Mouse (Mus musculus) heart, embryonic 10.5 days (tissue): Measurements from ENCODE around the gene Rai14. TPM values are rescaled to one million over a fixed set of nuclear protein-coding genes. Genes with fewer than 3 reads are reported as not detected.
"Not testable (repeated sequence)": the region's sequence is repeated elsewhere in the genome, so short reads cannot be mapped to it uniquely, and the experiment has no call there.

Source experiments
- DNase-seq: peaks from one replicate; pipeline ENCODE4 v3.0.0-alpha.2; 2017; ENCODE audit warnings: low spot score
- H3K27ac ChIP-seq: fragments of 300-500 bp; sonication (generic); 2 replicates; pipeline ENCODE4 v1.5.1; 2016; ENCODE audit warnings: mild to moderate bottlenecking
- H3K27me3 ChIP-seq: fragments of 300-500 bp; sonication (generic); 2 replicates; pipeline ENCODE4 v1.6.1; 2016; ENCODE audit warnings: mild to moderate bottlenecking; ENCODE audit not compliant: poor library complexity, insufficient read depth, severe bottlenecking
- H3K36me3 ChIP-seq: fragments of 300-500 bp; sonication (generic); 2 replicates; pipeline ENCODE4 v1.6.1; 2016; ENCODE audit warnings: mild to moderate bottlenecking, moderate library complexity
- H3K4me1 ChIP-seq: fragments of 300-500 bp; sonication (generic); 2 replicates; pipeline ENCODE4 v1.6.1; 2016; ENCODE audit warnings: mild to moderate bottlenecking
- H3K4me3 ChIP-seq: fragments of 300-500 bp; sonication (generic); 2 replicates; pipeline ENCODE4 v1.5.1; 2016; ENCODE audit warnings: mild to moderate bottlenecking, moderate library complexity
- H3K9me3 ChIP-seq: fragments of 300-500 bp; sonication (generic); 2 replicates; pipeline ENCODE4 v1.6.1; 2016; ENCODE audit warnings: mild to moderate bottlenecking, moderate library complexity
- WGBS: fragments of 180-500 bp; shearing (Covaris S2); methylation state at CpG from one replicate; pipeline ENCODE4 v1.1.7; 2016; 5-methylcytosine and 5-hydroxymethylcytosine counted together
- polyA plus RNA-seq: library from polyadenylated mRNA; unstranded; fragments of >200 nt; fragmentation: Nextera tagmentation; extraction: Ambion mirVana; gene quantifications from 2 replicates; pipeline ENCODE4 v1.2.1, GENCODE M21; 2016

The Rai14 gene
- polyA plus RNA-seq, 1 experiment from 2014 or later = 34.4 TPM

GRCm38 (mm10) chr15:10584359-10585187, 129.9 kb downstream of the Rai14 start:
- Histone ChIP-seq H3K9me3 (no peaks in the 10 kb centered on the region), H3K36me3 (peaks cover 13% of the 10 kb centered on the region; the same call in 1 of the 2 replicates), H3K4me1 (no peaks in the 10 kb centered on the region), H3K27me3 (no peaks in the 10 kb centered on the region), H3K4me3 (no peak overlapping the region), H3K27ac (no peak overlapping the region)
- DNase-seq = no peak
- 85% methylated on average over 10 of the region's 10 CpGs for WGBS

GRCm38 (mm10) chr15:10583408-10583807, 131.0 kb downstream of the Rai14 start:
- DNase-seq = no peak
- Histone ChIP-seq H3K4me1 (no peaks in the 10 kb centered on the region), H3K27ac (no peak overlapping the region), H3K9me3 (no peaks in the 10 kb centered on the region), H3K4me3 (no peak overlapping the region), H3K36me3 (peaks cover 2% of the 10 kb centered on the region; the same call in 1 of the 2 replicates), H3K27me3 (no peaks in the 10 kb centered on the region)
- 49% methylated on average over 8 of the region's 8 CpGs for WGBS

- H3K27ac ChIP-seq = no peak overlapping the region
- no peak overlapping the region for H3K4me3 ChIP-seq
- DNase-seq = no peak
- peaks cover 25% of the 10 kb centered on the region for H3K36me3 ChIP-seq
- H3K27me3 ChIP-seq = no peaks in the 10 kb centered on the region
- H3K9me3 ChIP-seq = no peaks in the 10 kb centered on the region
- H3K4me1 ChIP-seq = no peaks in the 10 kb centered on the region
- WGBS = 88% methylated on average over 3 of the region's 3 CpGs
Observed at GRCm38 (mm10) chr15:10579159-10579558, 135.3 kb downstream of the Rai14 start.

- whole genome bisulfite sequencing = 74% methylated on average over 7 of the region's 7 CpGs
- H3K27me3 ChIP-seq = no peaks in the 10 kb centered on the region
Observed at GRCm38 (mm10) chr15:10566486-10566885, 147.9 kb downstream of the Rai14 start.

GRCm38 (mm10) chr15:10564201-10564600, 150.2 kb downstream of the Rai14 start:
- no peaks in the 10 kb centered on the region for H3K4me1 ChIP-seq
- WGBS = 65% methylated on average over 1 of the region's 1 CpGs
- no peak overlapping the region for H3K27ac ChIP-seq
- no peaks in the 10 kb centered on the region for H3K27me3 ChIP-seq
- H3K4me3 ChIP-seq = no peak overlapping the region
- peaks cover 11% of the 10 kb centered on the region for H3K36me3 ChIP-seq
- DNase-seq = no peak
- H3K9me3 ChIP-seq = no peaks in the 10 kb centered on the region

More at GRCm38 (mm10) chr15:10566486-10566885, 147.9 kb downstream of the Rai14 start:
- DNase-seq = no peak
- no peak overlapping the region for H3K4me3 ChIP-seq
- no peaks in the 10 kb centered on the region for H3K4me1 ChIP-seq
- H3K27ac ChIP-seq = no peak overlapping the region
- no peaks in the 10 kb centered on the region for H3K9me3 ChIP-seq
- H3K36me3 ChIP-seq = peaks cover 23% of the 10 kb centered on the region

- peaks cover under 1% of the 10 kb centered on the region; the same call in 1 of the 2 replicates for H3K36me3 ChIP-seq
- no peaks in the 10 kb centered on the region for H3K9me3 ChIP-seq
- no peak for DNase-seq
- H3K4me3 ChIP-seq = no peak overlapping the region
- H3K4me1 ChIP-seq = no peaks in the 10 kb centered on the region
- H3K27me3 ChIP-seq = no peaks in the 10 kb centered on the region
- H3K27ac ChIP-seq = no peak overlapping the region
Observed at GRCm38 (mm10) chr15:10562281-10562680, 152.1 kb downstream of the Rai14 start.

GRCm38 (mm10) chr15:10560005-10560404, 154.4 kb downstream of the Rai14 start:
- Histone ChIP-seq H3K27me3 (no peaks in the 10 kb centered on the region), H3K36me3 (no peaks in the 10 kb centered on the region), H3K27ac (no peak overlapping the region), H3K4me3 (no peak overlapping the region), H3K9me3 (no peaks in the 10 kb centered on the region), H3K4me1 (no peaks in the 10 kb centered on the region)
- no peak for DNase-seq
- WGBS = 89% methylated on average over 7 of the region's 7 CpGs

- H3K27ac ChIP-seq = no peak within 1 kb of the TSS
- no peaks in the 10 kb centered on the region for H3K27me3 ChIP-seq
- no peak for DNase-seq
- 81% methylated on average over 13 of the region's 13 CpGs for WGBS
- no peak within 1 kb of the TSS for H3K4me3 ChIP-seq
- H3K9me3 ChIP-seq = no peaks in the 10 kb centered on the region
- no peaks in the 10 kb centered on the region for H3K4me1 ChIP-seq
- H3K36me3 ChIP-seq = no peaks in the 10 kb centered on the region
Observed at GRCm38 (mm10) chr15:10558465-10558864, 156.0 kb downstream of the Rai14 start, which contains the start of gene Ttc23l. Gene Ttc23l (minus strand): TSS chr15:10558668.

- Histone ChIP-seq H3K4me1 (no peaks in the 10 kb centered on the region), H3K27me3 (no peaks in the 10 kb centered on the region), H3K4me3 (no peak overlapping the region), H3K27ac (no peak overlapping the region), H3K9me3 (no peaks in the 10 kb centered on the region), H3K36me3 (no peaks in the 10 kb centered on the region)
- DNase-seq = no peak
Observed at GRCm38 (mm10) chr15:10554336-10554735, 160.1 kb downstream of the Rai14 start.

GRCm38 (mm10) chr15:10540271-10541088, 173.9 kb downstream of the Rai14 start:
- H3K9me3 ChIP-seq = no peaks in the 10 kb centered on the region
- H3K36me3 ChIP-seq = no peaks in the 10 kb centered on the region
- no peaks in the 10 kb centered on the region for H3K4me1 ChIP-seq
- no peak for DNase-seq
- H3K4me3 ChIP-seq = no peak overlapping the region
- 81% methylated on average over 16 of the region's 16 CpGs for WGBS
- H3K27me3 ChIP-seq = no peaks in the 10 kb centered on the region
- no peak overlapping the region for H3K27ac ChIP-seq

- no peak for DNase-seq
- H3K4me1 ChIP-seq = peaks cover 3% of the 10 kb centered on the region; the same call in 1 of the 2 replicates
- no peaks in the 10 kb centered on the region for H3K9me3 ChIP-seq
- H3K4me3 ChIP-seq = no peak overlapping the region
- 67% methylated on average over 7 of the region's 7 CpGs for WGBS
- no peaks in the 10 kb centered on the region for H3K36me3 ChIP-seq
- H3K27ac ChIP-seq = no peak overlapping the region
- no peaks in the 10 kb centered on the region for H3K27me3 ChIP-seq
Observed at GRCm38 (mm10) chr15:10535969-10536368, 178.5 kb downstream of the Rai14 start.

GRCm38 (mm10) chr15:10534591-10534990, 179.8 kb downstream of the Rai14 start:
- 70% methylated on average over 5 of the region's 5 CpGs for WGBS
- Histone ChIP-seq H3K9me3 (no peaks in the 10 kb centered on the region), H3K27ac (no peak overlapping the region), H3K4me1 (peaks cover 3% of the 10 kb centered on the region; the same call in 1 of the 2 replicates), H3K36me3 (no peaks in the 10 kb centered on the region), H3K27me3 (no peaks in the 10 kb centered on the region), H3K4me3 (no peak overlapping the region)
- DNase-seq = no peak

- not testable (repeated sequence) for H3K27ac ChIP-seq, H3K27me3 ChIP-seq, H3K4me3 ChIP-seq, H3K9me3 ChIP-seq, DNase-seq, H3K36me3 ChIP-seq, H3K4me1 ChIP-seq
- WGBS = 89% methylated on average over 10 of the region's 10 CpGs
Observed at GRCm38 (mm10) chr15:10533361-10533760, 181.1 kb downstream of the Rai14 start.
